Mouse (Mus musculus) heart, adult 2 months (tissue): Measurements from ENCODE around the gene Shld1. TPM values are rescaled to one million over a fixed set of nuclear protein-coding genes. Genes with fewer than 3 reads are reported as not detected.
A peak's percentile ranks its signal among the peaks of the same experiment; 100 is the strongest.

ENCODE experiments used
- DNase-seq, 2 experiments: peaks; one replicate each; pipeline ENCODE4 v3.0.0; 2021
- H3K27ac ChIP-seq: fragments of 200-600 bp; 2 replicates; pipeline ENCODE4 v1.8.1; 2022
- H3K27me3 ChIP-seq: fragments of 200-500 bp; 2 replicates; pipeline ENCODE4 v1.6.1; 2012; ENCODE audit warnings: mild to moderate bottlenecking, low read length, inconsistent platforms, mixed read lengths; ENCODE audit not compliant: control insufficient read depth, insufficient read depth
- H3K36me3 ChIP-seq: fragments of 200-500 bp; 2 replicates; pipeline ENCODE4 v1.6.1; 2012; ENCODE audit warnings: low read length, inconsistent platforms; ENCODE audit not compliant: control insufficient read depth, insufficient read depth
- H3K4me1 ChIP-seq: fragments of 200-500 bp; 2 replicates; pipeline ENCODE4 v1.6.1; 2011; ENCODE audit warnings: low read length; ENCODE audit not compliant: control insufficient read depth, insufficient read depth
- H3K4me3 ChIP-seq: fragments of 200-600 bp; 2 replicates; pipeline ENCODE4 v1.8.1; 2022
- H3K79me2 ChIP-seq: fragments of 200-500 bp; replicated peaks from 2 replicates; pipeline ENCODE4 v1.6.1; 2012; ENCODE audit warnings: mild to moderate bottlenecking, inconsistent platforms, low read length, moderate library complexity, mixed read lengths; ENCODE audit not compliant: control insufficient read depth, insufficient read depth
- H3K9ac ChIP-seq: fragments of 200-500 bp; 2 replicates; pipeline ENCODE4 v1.6.1; 2012; ENCODE audit warnings: low read depth, mild to moderate bottlenecking, control low read depth, inconsistent platforms, low read length, mixed read lengths
- CTCF ChIP-seq: fragments of 200-600 bp; IDR thresholded peaks from 2 replicates; pipeline ENCODE4 v1.8.1; 2022; ENCODE audit warnings: antibody characterized with exemption, mild to moderate bottlenecking, moderate library complexity
- EP300 ChIP-seq: fragments of 200-500 bp; IDR thresholded peaks from 2 replicates; pipeline ENCODE4 v1.6.1; 2011; ENCODE audit warnings: low read depth, low read length, control low read depth; ENCODE audit not compliant: insufficient read depth
- POLR2A ChIP-seq: fragments of 200-500 bp; IDR thresholded peaks from 2 replicates; pipeline ENCODE4 v1.6.1; 2011; ENCODE audit warnings: mild to moderate bottlenecking, low read depth, low read length, control low read depth; ENCODE audit not compliant: insufficient read depth
- WGBS: fragments of 180-500 bp; shearing (Covaris S2); methylation state at CpG from one replicate; pipeline ENCODE4 v1.1.7; 2018; 5-methylcytosine and 5-hydroxymethylcytosine counted together
- intact Hi-C: fragments of 180-260 bp; cut with DNase I; formaldehyde crosslinking; loops from one replicate; pipeline ENCODE4 v1.15.1; 2025
- polyA plus RNA-seq: library from polyadenylated mRNA; depleted of rRNA; stranded (reverse); fragments of >200 nt; gene quantifications from 2 replicates; pipeline ENCODE4 v1.2.3, GENCODE M21; 2012
- total RNA-seq, 2 experiments: library from RNA; stranded (reverse); gene quantifications; 2 replicates each; pipeline ENCODE4 v1.2.3; 2021

Gene Shld1
- total and polyA plus RNA-seq, 3 experiments = 34.8 to 57.6 (median 37.8) TPM

- DNase-seq = no peak
- H3K79me2 ChIP-seq = peaks cover 1% of the 10 kb centered on the region; the same call in 1 of the 2 replicates
- intact Hi-C loops = loop anchor here (1.0 to 10.0 kb wide), 2 partner anchors 185 to 204 kb away; no protein-coding TSS in a partner anchor
- no peaks in the 10 kb centered on the region for H3K27me3 ChIP-seq
- TF ChIP-seq POLR2A = no peak
- 76% methylated on average over 4 of the region's 4 CpGs for WGBS
- no peak overlapping the region for H3K4me3 ChIP-seq
- peaks cover 15% of the 10 kb centered on the region for H3K4me1 ChIP-seq
- H3K9ac ChIP-seq = 0 out of 2 replicates have a peak overlapping the region, but pooled peaks have one; percentile 0
- H3K36me3 ChIP-seq = peaks cover 7% of the 10 kb centered on the region; the same call in 1 of the 2 replicates
- H3K27ac ChIP-seq = peak overlapping the region; percentile 37
Measured at GRCm38 (mm10) chr2:132700921-132701320, 14.2 kb downstream of the Shld1 start.

- WGBS = 11% methylated on average over 7 of the region's 7 CpGs
- H3K36me3 ChIP-seq = peaks cover 7% of the 10 kb centered on the region; the same call in 1 of the 2 replicates
- TF ChIP-seq CTCF (peak; percentile 87), EP300 (peak; percentile 81; the same call in 1 of the 2 replicates), POLR2A (no peak)
- peak; percentile 71 to 83 for DNase-seq
- intact Hi-C loops = loop anchor here (1.0 to 10.0 kb wide), 2 partner anchors 185 to 203 kb away; no protein-coding TSS in a partner anchor
- peaks cover 13% of the 10 kb centered on the region for H3K4me1 ChIP-seq
- H3K79me2 ChIP-seq = peaks cover 1% of the 10 kb centered on the region; the same call in 1 of the 2 replicates
- H3K27ac ChIP-seq = peak overlapping the region; percentile 37
- no peak overlapping the region for H3K9ac ChIP-seq
- H3K27me3 ChIP-seq = no peaks in the 10 kb centered on the region
- no peak overlapping the region for H3K4me3 ChIP-seq
Measured at GRCm38 (mm10) chr2:132701451-132701886, 14.7 kb downstream of the Shld1 start.

- H3K4me1 ChIP-seq = peaks cover 5% of the 10 kb centered on the region; the same call in 1 of the 2 replicates
- no peak overlapping the region; the same call in 1 of the 2 replicates for H3K27ac ChIP-seq
- H3K9ac ChIP-seq = no peak overlapping the region
- peaks cover 1% of the 10 kb centered on the region for H3K79me2 ChIP-seq
- no peak for TF ChIP-seq POLR2A
- DNase-seq = no peak
- H3K36me3 ChIP-seq = peaks cover 4% of the 10 kb centered on the region
- H3K4me3 ChIP-seq = no peak overlapping the region
- WGBS = 57% methylated on average over 10 of the region's 10 CpGs
- intact Hi-C loops = loop anchor here (10.0 kb wide), 1 partner anchor 199 kb away; no protein-coding TSS in a partner anchor
- no peaks in the 10 kb centered on the region for H3K27me3 ChIP-seq
Measured at GRCm38 (mm10) chr2:132705251-132705992, 18.7 kb downstream of the Shld1 start.

GRCm38 (mm10) chr2:132706309-132706708, 19.6 kb downstream of the Shld1 start:
- no peak overlapping the region for H3K27ac ChIP-seq
- peaks cover 1% of the 10 kb centered on the region for H3K79me2 ChIP-seq
- peaks cover 5% of the 10 kb centered on the region; the same call in 1 of the 2 replicates for H3K4me1 ChIP-seq
- DNase-seq = no peak
- TF ChIP-seq CTCF = no peak
- no peak for TF ChIP-seq EP300
- no peak for TF ChIP-seq POLR2A
- intact Hi-C loops = loop anchor here (10.0 kb wide), 1 partner anchor 198 kb away; no protein-coding TSS in a partner anchor
- H3K4me3 ChIP-seq = no peak overlapping the region
- H3K36me3 ChIP-seq = peaks cover 4% of the 10 kb centered on the region
- 86% methylated on average over 3 of the region's 3 CpGs for WGBS
- H3K9ac ChIP-seq = no peak overlapping the region
- H3K27me3 ChIP-seq = no peaks in the 10 kb centered on the region

- peak overlapping the region; percentile 26 for H3K27ac ChIP-seq
- intact Hi-C loops = loop anchor here (10.0 kb wide), 1 partner anchor 446 kb away; the partner anchor contains the start of gene Cds2
- H3K4me3 ChIP-seq = no peak overlapping the region
- DNase-seq = no peak
- H3K79me2 ChIP-seq = no peaks in the 10 kb centered on the region; the same call in 1 of the 2 replicates
- no peak overlapping the region for H3K9ac ChIP-seq
- WGBS = 78% methylated on average over 2 of the region's 2 CpGs
- TF ChIP-seq CTCF = no peak
- TF ChIP-seq EP300 = 0 out of 2 replicates have a peak, but pooled peaks have one; percentile 32
- no peaks in the 10 kb centered on the region for H3K27me3 ChIP-seq
- peaks cover 3% of the 10 kb centered on the region for H3K4me1 ChIP-seq
- peaks cover under 1% of the 10 kb centered on the region for H3K36me3 ChIP-seq
Measured at GRCm38 (mm10) chr2:132710488-132710887, 23.8 kb downstream of the Shld1 start.

- Histone ChIP-seq H3K27me3 (no peaks in the 10 kb centered on the region), H3K79me2 (no peaks in the 10 kb centered on the region; the same call in 1 of the 2 replicates), H3K9ac (no peak overlapping the region), H3K36me3 (peaks cover 3% of the 10 kb centered on the region), H3K27ac (no peak overlapping the region), H3K4me3 (no peak overlapping the region), H3K4me1 (peaks cover 6% of the 10 kb centered on the region)
- intact Hi-C loops = loop anchor here (10.0 kb wide), 1 partner anchor 447 kb away; the partner anchor contains the start of gene Cds2
- no peak for DNase-seq
- 76% methylated on average over 8 of the region's 8 CpGs for WGBS
- TF ChIP-seq POLR2A (no peak), CTCF (no peak), EP300 (no peak)
Measured at GRCm38 (mm10) chr2:132712061-132712460, 25.3 kb downstream of the Shld1 start.
